Mouse (Mus musculus) layer of hippocampus, adult 8-10 months (tissue): ENCODE results near the gene Gal3st3. TPM values are rescaled to one million over a fixed set of nuclear protein-coding genes. Genes with fewer than 3 reads are reported as not detected.
A peak's percentile ranks its signal among the peaks of the same experiment; 100 is the strongest.
"Not testable (repeated sequence)": the region's sequence is repeated elsewhere in the genome, so short reads cannot be mapped to it uniquely, and the experiment has no call there.

Experiments used
- DNase-seq, 2 experiments: peaks; one replicate each; pipeline ENCODE4 v3.0.0; 2022; ENCODE audit warnings: low spot score in 2 of 2
- total RNA-seq, 4 experiments: library from RNA; stranded (reverse); gene quantifications; 2 replicates each; pipeline ENCODE4 v1.2.4; 2022

The Gal3st3 gene
- total RNA-seq, 4 experiments from 2014 or later = 83.2 to 92.3 (median 86.9) TPM

DNA sequence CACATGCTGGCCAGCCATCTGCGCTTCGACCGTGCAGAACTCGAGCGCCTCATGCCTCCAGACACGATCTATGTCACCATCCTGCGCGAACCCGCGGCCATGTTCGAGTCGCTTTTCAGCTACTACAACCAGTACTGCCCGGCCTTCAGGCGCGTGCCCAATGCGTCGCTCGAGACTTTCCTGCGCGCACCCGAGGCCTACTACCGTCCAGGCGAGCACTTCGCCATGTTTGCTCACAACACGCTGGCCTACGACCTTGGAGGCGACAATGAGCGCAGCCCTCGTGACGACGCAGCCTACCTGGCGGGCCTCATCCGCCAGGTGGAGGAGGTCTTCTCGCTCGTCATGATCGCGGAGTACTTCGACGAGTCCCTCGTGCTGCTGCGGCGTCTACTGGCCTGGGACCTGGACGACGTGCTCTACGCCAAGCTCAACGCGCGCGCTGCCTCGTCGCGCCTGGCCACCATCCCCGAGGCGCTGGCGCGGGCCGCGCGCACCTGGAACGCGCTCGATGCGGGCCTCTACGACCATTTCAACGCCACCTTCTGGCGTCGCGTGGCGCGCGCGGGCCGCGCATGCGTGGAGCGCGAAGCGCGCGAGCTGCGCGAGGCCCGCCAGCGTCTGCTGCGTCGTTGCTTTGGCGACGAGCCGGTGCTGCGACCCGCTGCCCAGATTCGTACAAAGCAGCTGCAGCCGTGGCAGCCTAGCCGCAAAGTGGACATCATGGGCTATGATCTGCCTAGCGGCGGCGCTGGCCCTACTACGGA, 9.0 kb downstream of the Gal3st3 start:
- DNase-seq = no peak

DNA sequence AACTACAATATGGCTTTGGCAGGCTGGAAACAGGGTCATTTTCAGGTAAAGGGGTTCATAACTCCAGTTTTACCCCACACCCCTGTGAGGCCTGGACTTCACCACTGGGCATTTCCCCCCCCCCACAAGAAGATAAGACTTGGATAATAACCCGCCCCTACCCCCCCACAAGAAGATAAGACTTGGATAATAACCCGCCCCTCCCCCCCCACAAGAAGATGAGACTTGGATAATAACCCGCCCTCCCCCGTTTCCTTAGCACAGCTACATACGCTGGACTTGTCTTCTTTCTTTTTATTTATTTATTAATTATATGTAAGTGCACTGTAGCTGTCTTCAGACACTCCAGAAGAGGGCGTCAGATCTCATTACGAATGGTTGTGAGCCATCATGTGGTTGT, 10.9 kb downstream of the Gal3st3 start:
- no peak for DNase-seq

GRCm38 (mm10) chr19:5313189-5313588, 15.1 kb downstream of the Gal3st3 start:
- DNase-seq = no peak

- no peak for DNase-seq
Measured at GRCm38 (mm10) chr19:5323801-5324200, 25.7 kb downstream of the Gal3st3 start.

- DNase-seq = no peak
Measured at GRCm38 (mm10) chr19:5327970-5328369, 29.8 kb downstream of the Gal3st3 start.

GRCm38 (mm10) chr19:5334741-5335140, 36.6 kb downstream of the Gal3st3 start:
- no peak for DNase-seq

GRCm38 (mm10) chr19:5335441-5335840, 37.3 kb downstream of the Gal3st3 start, which contains the start of gene Catsper1:
Gene Catsper1, plus strand, starts transcription at chr19:5335741.
- no peak for DNase-seq

- peak; percentile 52 to 82 for DNase-seq
Measured at GRCm38 (mm10) chr19:5337975-5338374, 39.8 kb downstream of the Gal3st3 start.

GRCm38 (mm10) chr19:5341360-5341759, 43.2 kb downstream of the Gal3st3 start:
- DNase-seq = no peak

DNA sequence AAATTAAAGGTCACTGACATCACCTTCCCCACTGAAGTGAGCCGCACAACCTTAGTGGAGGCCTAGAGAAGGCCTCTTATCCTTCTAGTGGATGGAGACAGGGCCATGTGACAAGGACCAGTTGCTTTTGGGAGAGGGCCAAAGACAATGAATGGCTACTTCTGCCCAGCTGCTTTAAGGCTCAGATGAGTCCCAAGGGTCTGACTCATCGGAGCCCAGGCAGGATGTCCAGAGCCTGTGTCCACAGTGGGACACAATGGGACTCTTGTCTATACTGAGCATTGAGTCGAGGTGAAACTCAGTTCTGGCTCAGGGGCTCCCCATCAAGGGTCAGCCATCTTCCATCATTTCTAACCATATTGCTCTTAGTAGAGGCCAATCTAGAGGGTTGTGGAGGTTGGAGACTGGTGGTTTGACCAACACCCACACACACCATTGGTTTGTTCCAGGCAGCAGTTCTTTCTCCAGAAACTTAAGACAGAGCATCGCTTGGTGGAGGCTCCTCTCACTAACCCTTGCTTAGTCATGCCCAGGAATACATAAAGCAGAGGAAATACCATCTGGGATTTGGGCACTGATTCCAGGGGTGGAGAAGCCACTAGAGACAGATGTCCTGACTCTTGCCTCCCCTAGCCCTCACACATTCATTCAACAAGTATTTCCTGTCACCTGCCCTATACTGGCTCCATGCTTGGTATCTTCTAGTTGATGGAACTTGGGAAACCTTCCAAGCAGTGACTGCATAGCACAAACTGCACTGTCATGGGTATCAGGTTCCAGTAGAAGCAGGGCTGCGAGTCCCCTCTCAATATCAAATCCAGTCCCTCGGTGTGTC, 47.4 kb downstream of the Gal3st3 start:
- DNase-seq = no peak

GRCm38 (mm10) chr19:5348064-5348463, 49.9 kb downstream of the Gal3st3 start:
- no peak for DNase-seq

GRCm38 (mm10) chr19:5348526-5349501, 50.7 kb downstream of the Gal3st3 start:
- no peak for DNase-seq

DNA sequence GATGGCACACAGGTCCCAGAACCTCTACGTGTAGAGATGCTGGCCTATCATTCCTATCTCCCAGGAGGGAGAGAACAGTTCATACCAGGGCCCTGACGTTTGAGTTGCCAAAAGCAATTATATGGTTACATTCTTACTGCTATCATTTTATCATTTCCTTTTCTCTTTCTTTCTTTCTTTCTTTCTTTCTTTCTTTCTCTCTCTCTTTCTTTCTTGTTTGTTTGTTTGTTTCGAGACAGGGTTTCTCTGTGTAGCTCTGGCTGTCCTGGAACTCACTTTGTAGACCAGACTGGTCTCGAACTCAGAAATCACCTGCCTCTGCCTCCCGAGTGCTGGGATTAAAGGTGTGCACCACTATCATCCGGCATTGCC, 51.4 kb downstream of the Gal3st3 start, which contains the start of gene Cst6:
TSS of gene Cst6 (minus strand) at position 73 of the 372 bp plus-strand sequence.
- DNase-seq = not testable (repeated sequence)

DNA sequence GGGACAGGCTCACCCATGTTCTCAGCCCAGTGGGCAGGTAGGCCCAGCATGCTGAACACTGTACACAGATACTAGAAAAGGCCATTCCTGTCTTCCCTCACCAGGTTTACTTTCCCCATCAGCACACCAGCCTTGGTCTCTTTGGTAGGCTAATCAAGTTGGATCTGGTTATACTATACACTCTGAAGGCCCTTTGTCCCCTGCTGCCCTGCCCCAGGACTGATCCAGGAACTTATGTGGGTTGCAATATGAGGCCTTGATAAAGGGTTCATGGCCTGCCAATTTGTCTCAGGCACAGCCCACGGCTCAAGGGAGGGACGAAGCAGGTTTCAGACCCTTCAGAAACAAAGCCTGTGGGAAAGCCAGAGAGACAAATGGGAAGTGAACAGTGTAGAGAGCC, 55.5 kb downstream of the Gal3st3 start:
- DNase-seq = no peak

DNA sequence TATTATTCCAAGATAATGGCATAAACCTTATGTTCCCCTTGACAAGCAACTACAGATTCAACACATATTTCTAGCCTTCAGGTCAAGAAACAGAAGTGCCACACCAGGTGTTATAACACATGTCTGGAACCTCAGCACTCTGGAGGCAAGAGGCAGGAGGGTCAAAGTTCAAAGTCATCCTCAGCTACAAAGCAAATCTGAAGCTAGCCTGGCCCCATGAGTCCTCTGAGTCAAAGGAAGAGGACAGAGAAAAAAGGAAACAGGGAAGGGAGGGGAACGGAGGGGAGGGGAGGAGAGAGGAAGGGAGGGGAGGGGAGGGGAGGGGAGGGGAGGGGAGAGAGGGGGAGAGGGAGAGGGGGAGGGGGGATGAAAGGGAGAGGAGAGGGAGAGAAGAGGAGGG, 57.9 kb downstream of the Gal3st3 start:
- no peak for DNase-seq

Other genes with a start within 250 kb of the Gal3st3 start
- gene Rin1, start 247.8 kb upstream of the Gal3st3 start, total RNA-seq = 100 to 1,000 TPM in 1 of 4 experiments, 10 to 100 TPM in 3; 89.3 to 115 (median 96.8) TPM
- 1 to 10 TPM; 3.7 to 5.6 (median 4.4) TPM for gene Cd248, start 230.3 kb upstream of the Gal3st3 start, total RNA-seq
- 100 to 1,000 TPM; 104 to 117 (median 106) TPM for gene Tmem151a, start 212.8 kb upstream of the Gal3st3 start, total RNA-seq
- gene Yif1a, start 209.8 kb upstream of the Gal3st3 start, total RNA-seq = 10 to 100 TPM; 21.4 to 29.8 (median 25.9) TPM
- gene Cnih2, start 199.8 kb upstream of the Gal3st3 start, total RNA-seq = 100 to 1,000 TPM; 417 to 436 (median 422) TPM
- 100 to 1,000 TPM; 154 to 165 (median 160) TPM for gene Rab1b, start 191.3 kb upstream of the Gal3st3 start, total RNA-seq
- 100 to 1,000 TPM; 215 to 240 (median 227) TPM for gene Klc2, start 179.8 kb upstream of the Gal3st3 start, total RNA-seq
- gene Pacs1, start 25.2 kb upstream of the Gal3st3 start, total RNA-seq = 10 to 100 TPM; 50.9 to 59.4 (median 55.3) TPM
- 100 to 1,000 TPM; 202 to 215 (median 208) TPM for gene Sf3b2, start 2.9 kb upstream of the Gal3st3 start, total RNA-seq
- not detected for gene Catsper1, start 37.4 kb downstream of the Gal3st3 start, total RNA-seq
- gene Cst6, start 51.2 kb downstream of the Gal3st3 start, total RNA-seq = 10 to 100 TPM; 10.8 to 18.1 (median 12.5) TPM
- gene Eif1ad, start 68.4 kb downstream of the Gal3st3 start, total RNA-seq = 10 to 100 TPM; 18.6 to 27.4 (median 23.1) TPM
- gene Banf1, start 68.8 kb downstream of the Gal3st3 start, total RNA-seq = 10 to 100 TPM; 74.1 to 85.8 (median 76.2) TPM
- 100 to 1,000 TPM; 103 to 120 (median 114) TPM for gene Sart1, start 90.4 kb downstream of the Gal3st3 start, total RNA-seq
- gene Tsga10ip, start 104.2 kb downstream of the Gal3st3 start, total RNA-seq = under 1 TPM in 3 of 4 experiments, not detected in 1; 0.34 to 0.63 (median 0.37) TPM
- 100 to 1,000 TPM; 308 to 358 (median 327) TPM for gene Drap1, start 126.6 kb downstream of the Gal3st3 start, total RNA-seq
- gene AI837181, start 126.8 kb downstream of the Gal3st3 start, total RNA-seq = 10 to 100 TPM; 64.8 to 71.2 (median 67.6) TPM
- gene Fosl1, start 149.2 kb downstream of the Gal3st3 start, total RNA-seq = under 1 TPM; 0.20 to 0.67 (median 0.29) TPM
- gene Ccdc85b, start 159.6 kb downstream of the Gal3st3 start, total RNA-seq = 10 to 100 TPM; 31.7 to 33.1 (median 32.4) TPM
- gene Fibp, start 162.3 kb downstream of the Gal3st3 start, total RNA-seq = 100 to 1,000 TPM in 1 of 4 experiments, 10 to 100 TPM in 3; 93.5 to 109 (median 96.4) TPM
- under 1 TPM in 3 of 4 experiments, not detected in 1; 0.29 to 0.81 (median 0.77) TPM for gene Ctsw, start 170.2 kb downstream of the Gal3st3 start, total RNA-seq
- gene Efemp2, start 175.6 kb downstream of the Gal3st3 start, total RNA-seq = 10 to 100 TPM; 14.4 to 23.9 (median 22.1) TPM
- 10 to 100 TPM; 29.0 to 38.5 (median 33.8) TPM for gene Mus81, start 190.1 kb downstream of the Gal3st3 start, total RNA-seq
- gene Cfl1, start 192.1 kb downstream of the Gal3st3 start, total RNA-seq = 1,000 to 10,000 TPM; 1,240 to 1,334 (median 1,291) TPM
- gene 1700020D05Rik, start 205.5 kb downstream of the Gal3st3 start, total RNA-seq = 10 to 100 TPM in 2 of 4 experiments, 1 to 10 TPM in 2; 7.4 to 12.1 (median 9.6) TPM
- gene Snx32, start 212.2 kb downstream of the Gal3st3 start, total RNA-seq = 10 to 100 TPM; 86.8 to 95.2 (median 88.6) TPM